Mouse (Mus musculus) urinary bladder, adult 18-20 months (tissue): ENCODE measurements around the gene Bbc3.
"Not testable (repeated sequence)": the region's sequence is repeated elsewhere in the genome, so short reads cannot be mapped to it uniquely, and the experiment has no call there.

Experiments
- DNase-seq, 2 experiments: peaks; one replicate each; pipeline ENCODE4 v3.0.0; 2022; ENCODE audit warnings: low spot score in 2 of 2, mixed read lengths in 2 of 2

Gene Bbc3

GRCm38 (mm10) chr7:16308093-16308492, at the start of gene Bbc3:
TSS of gene Bbc3 (plus strand) at chr7:16308393.
- DNase-seq, result not testable (repeated sequence)

- DNase-seq, result no peak
These were observed 49.0 kb upstream of the Bbc3 start, which contains the start of gene C5ar1 for GRCm38 (mm10) chr7:16259110-16259590. TSS of gene C5ar1 (minus strand) at chr7:16259540.

- no peak for DNase-seq
These were observed 47.1 kb upstream of the Bbc3 start for GRCm38 (mm10) chr7:16261097-16261496.

GRCm38 (mm10) chr7:16263015-16263787, 45.0 kb upstream of the Bbc3 start:
- DNase-seq, result peak; percentile 46 to 64

- DNase-seq, result no peak
These were observed 44.4 kb upstream of the Bbc3 start for GRCm38 (mm10) chr7:16263843-16264242.

GRCm38 (mm10) chr7:16265856-16266255, 42.3 kb upstream of the Bbc3 start:
- DNase-seq, result no peak

GRCm38 (mm10) chr7:16266593-16266992, 41.6 kb upstream of the Bbc3 start:
- not testable (repeated sequence) for DNase-seq

GRCm38 (mm10) chr7:16271139-16271538, 37.1 kb upstream of the Bbc3 start:
- no peak for DNase-seq

GRCm38 (mm10) chr7:16272681-16273080, 35.5 kb upstream of the Bbc3 start:
- peak; percentile 50 to 55 for DNase-seq

GRCm38 (mm10) chr7:16273081-16273765, 35.0 kb upstream of the Bbc3 start, which contains the start of gene Inafm1:
TSS of gene Inafm1 (minus strand) at chr7:16273617.
- peak; percentile 77 to 82 for DNase-seq

- DNase-seq, result peak; percentile 42 to 63
These were observed 34.4 kb upstream of the Bbc3 start for GRCm38 (mm10) chr7:16273766-16274140.

- DNase-seq, result no peak
These were observed 33.0 kb upstream of the Bbc3 start for GRCm38 (mm10) chr7:16274922-16275890.

GRCm38 (mm10) chr7:16280721-16281120, 27.5 kb upstream of the Bbc3 start:
- no peak for DNase-seq

- DNase-seq, result no peak
These were observed 25.9 kb upstream of the Bbc3 start for GRCm38 (mm10) chr7:16282334-16282733.

GRCm38 (mm10) chr7:16284001-16284400, 24.2 kb upstream of the Bbc3 start:
- no peak for DNase-seq

- DNase-seq, result no peak
These were observed 23.3 kb upstream of the Bbc3 start for GRCm38 (mm10) chr7:16284904-16285303.

GRCm38 (mm10) chr7:16285450-16286025, 22.7 kb upstream of the Bbc3 start:
- peak; percentile 69 to 82 for DNase-seq

- peak; percentile 100 for DNase-seq
These were observed 21.9 kb upstream of the Bbc3 start, which contains the start of gene Ccdc9 for GRCm38 (mm10) chr7:16286026-16286961. TSS of gene Ccdc9 (minus strand) at chr7:16286795.

GRCm38 (mm10) chr7:16287016-16287415, 21.2 kb upstream of the Bbc3 start:
- no peak for DNase-seq

- no peak for DNase-seq
These were observed 20.4 kb upstream of the Bbc3 start for GRCm38 (mm10) chr7:16287791-16288190.
